Mouse (Mus musculus) CH12.LX (cell line): ENCODE data around the gene Rb1. TPM values are rescaled to one million over a fixed set of nuclear protein-coding genes. Genes with fewer than 3 reads are reported as not detected.

Experiments
- DNase-seq: peaks from one replicate; pipeline ENCODE4 v3.0.0-alpha.2; 2013; ENCODE audit errors: extremely low read depth
- H3K27ac ChIP-seq: 2 replicates; pipeline ENCODE4 v1.5.1; 2012; ENCODE audit warnings: low read depth, mild to moderate bottlenecking, control low read depth, moderate library complexity; ENCODE audit not compliant: insufficient read depth
- H3K27me3 ChIP-seq: replicated peaks from 2 replicates; pipeline ENCODE3; 2012; ENCODE audit warnings: inconsistent platforms
- H3K36me3 ChIP-seq, 2 experiments: replicated peaks in 1 of 2; 2 replicates each; pipeline versions ENCODE3 to v1.6.1; 2012; ENCODE audit warnings: inconsistent platforms in 1 of 2, low read length in 1 of 2, mild to moderate bottlenecking in 1 of 2, mixed read lengths in 1 of 2, moderate library complexity in 1 of 2; ENCODE audit not compliant: control insufficient read depth in 1 of 2, insufficient read depth in 1 of 2
- H3K4me1 ChIP-seq, 2 experiments: 2 replicates each; pipeline ENCODE4 v1.6.1; 2012; ENCODE audit warnings: inconsistent platforms in 1 of 2, moderate library complexity in 1 of 2; ENCODE audit not compliant: insufficient read depth in 2 of 2, control insufficient read depth in 1 of 2
- H3K4me2 ChIP-seq: 2 replicates; pipeline ENCODE4 v1.6.1; 2012; ENCODE audit warnings: low read depth, mild to moderate bottlenecking, control low read depth; ENCODE audit not compliant: poor library complexity, insufficient read depth, severe bottlenecking
- H3K4me3 ChIP-seq, 3 experiments: fragments of 150-350 bp in 1 of 3; sonication (generic) in 1 of 3; replicated peaks in 1 of 3; 2 replicates each; pipeline versions ENCODE3 to v1.5.1; 2011 to 2012; ENCODE audit warnings: low read depth in 2 of 3, low read length in 2 of 3, mild to moderate bottlenecking in 2 of 3, moderate library complexity in 2 of 3, control low read depth in 1 of 3, improper control_type of control experiment in 1 of 3, inconsistent platforms in 1 of 3, mixed read lengths in 1 of 3; ENCODE audit not compliant: poor library complexity in 1 of 3
- H3K79me2 ChIP-seq: replicated peaks from 2 replicates; pipeline ENCODE4 v1.6.1; 2012; ENCODE audit warnings: mild to moderate bottlenecking, moderate library complexity; ENCODE audit not compliant: control insufficient read depth, poor library complexity, insufficient read depth, severe bottlenecking; ENCODE audit errors: extremely low read depth
- H3K9ac ChIP-seq: 2 replicates; pipeline ENCODE4 v1.6.1; 2012; ENCODE audit warnings: low read depth, mild to moderate bottlenecking, control low read depth, moderate library complexity; ENCODE audit not compliant: insufficient read depth
- H3K9me3 ChIP-seq: replicated peaks from 2 replicates; pipeline ENCODE3; 2012; ENCODE audit warnings: low read length, inconsistent platforms, mixed read lengths
- BHLHE40 ChIP-seq: IDR thresholded peaks from 2 replicates; pipeline ENCODE4 v1.6.1; 2011; ENCODE audit warnings: mild to moderate bottlenecking, low read depth, low read length, improper control_type of control experiment
- CHD1 ChIP-seq: IDR thresholded peaks from 2 replicates; pipeline ENCODE4 v1.6.1; 2012; ENCODE audit warnings: low read depth, low read length, improper control_type of control experiment, inconsistent platforms
- CHD2 ChIP-seq: IDR thresholded peaks from 2 replicates; pipeline ENCODE4 v1.6.1; 2011; ENCODE audit warnings: low read length, improper control_type of control experiment
- CTCF ChIP-seq, 2 experiments: IDR thresholded peaks in 1 of 2; conservative IDR thresholded peaks in 1 of 2; 2 replicates each; pipeline ENCODE4 v1.5.1; 2011 to 2012; ENCODE audit warnings: low read depth in 2 of 2, low read length in 2 of 2, improper control_type of control experiment in 1 of 2, inconsistent platforms in 1 of 2, mild to moderate bottlenecking in 1 of 2, moderate library complexity in 1 of 2
- E2F4 ChIP-seq: IDR thresholded peaks from 2 replicates; pipeline ENCODE4 v1.6.1; 2011; ENCODE audit warnings: low read depth, low read length, improper control_type of control experiment; ENCODE audit not compliant: insufficient replicate concordance
- EP300 ChIP-seq: IDR thresholded peaks from 2 replicates; pipeline ENCODE4 v1.6.1; 2011; ENCODE audit warnings: low read length, improper control_type of control experiment
- HCFC1 ChIP-seq: IDR thresholded peaks from 2 replicates; pipeline ENCODE4 v1.6.1; 2012; ENCODE audit warnings: low read depth, mild to moderate bottlenecking, inconsistent platforms, low read length, improper control_type of control experiment
- IRF4 ChIP-seq: IDR thresholded peaks from 2 replicates; pipeline ENCODE4 v1.6.1; 2014; ENCODE audit warnings: low read depth, mild to moderate bottlenecking, inconsistent platforms, low read length, improper control_type of control experiment
- KAT2A ChIP-seq: IDR thresholded peaks from 2 replicates; pipeline ENCODE4 v1.6.1; 2012; ENCODE audit warnings: low read length, improper control_type of control experiment, inconsistent platforms; ENCODE audit not compliant: insufficient replicate concordance
- MAZ ChIP-seq: IDR thresholded peaks from 2 replicates; pipeline ENCODE4 v1.6.1; 2012; ENCODE audit warnings: low read depth, mild to moderate bottlenecking, inconsistent platforms, low read length, improper control_type of control experiment, moderate library complexity
- MEF2A ChIP-seq: IDR thresholded peaks from 2 replicates; pipeline ENCODE4 v1.6.1; 2014; ENCODE audit warnings: low read depth, mild to moderate bottlenecking, inconsistent platforms, low read length, improper control_type of control experiment, borderline replicate concordance
- MXI1 ChIP-seq: IDR thresholded peaks from 2 replicates; pipeline ENCODE4 v1.6.1; 2011; ENCODE audit warnings: mild to moderate bottlenecking, low read depth, low read length, improper control_type of control experiment
- MYC ChIP-seq: IDR thresholded peaks from 2 replicates; pipeline ENCODE4 v1.6.1; 2011; ENCODE audit warnings: low read depth, mild to moderate bottlenecking, improper control_type of control experiment, low read length
- POLR2AphosphoS2 ChIP-seq: IDR thresholded peaks from 2 replicates; pipeline ENCODE4 v1.6.1; 2011; ENCODE audit warnings: low read depth, low read length, improper control_type of control experiment
- USF1 ChIP-seq: IDR thresholded peaks from 2 replicates; pipeline ENCODE4 v1.6.1; 2014; ENCODE audit warnings: low read depth, mild to moderate bottlenecking, inconsistent platforms, low read length, improper control_type of control experiment
- ZKSCAN1 ChIP-seq: IDR thresholded peaks from 2 replicates; pipeline ENCODE4 v1.6.1; 2012; ENCODE audit warnings: low read depth, inconsistent platforms, low read length, improper control_type of control experiment, borderline replicate concordance
- ZMIZ1 ChIP-seq: IDR thresholded peaks from 2 replicates; pipeline ENCODE4 v1.6.1; 2012; ENCODE audit warnings: low read depth, mild to moderate bottlenecking, inconsistent platforms, low read length, improper control_type of control experiment
- dilution Hi-C: fragments of 300-500 bp; cut with MboI; formaldehyde crosslinking; loops from 2 replicates; pipeline ENCODE4 v1.14.3; 2020; ENCODE audit warnings: low sequenced_read_pairs; ENCODE audit not compliant: extremely low pct_unique_long_range_greater_than_20kb, extremely low pct_ligation_motif_present
- in situ Hi-C: fragments of 300-500 bp; cut with MboI; formaldehyde crosslinking; loops from 3 replicates; pipeline ENCODE4 v1.14.3; 2019; ENCODE audit warnings: low sequenced_read_pairs, low pct_ligation_motif_present, low pct_unique_long_range_greater_than_20kb, mixed read lengths
- polyA plus RNA-seq: library from polyadenylated mRNA; unstranded; fragments of >175 nt; gene quantifications from 2 replicates; pipeline ENCODE4 v1.2.1, GENCODE M21; 2012; ENCODE audit warnings: low read depth; ENCODE audit not compliant: insufficient read length
- total RNA-seq, 2 experiments: library from RNA; depleted of rRNA; stranded (reverse); fragments of 300-350 nt in 1 of 2; fragments of >200 nt in 1 of 2; gene quantifications; 2 replicates each; pipeline ENCODE4 v1.2.3; 2012 to 2014

Rb1 gene
- total and polyA plus RNA-seq, 3 experiments, result 13.6 to 16.7 (median 15.2) TPM

DNA sequence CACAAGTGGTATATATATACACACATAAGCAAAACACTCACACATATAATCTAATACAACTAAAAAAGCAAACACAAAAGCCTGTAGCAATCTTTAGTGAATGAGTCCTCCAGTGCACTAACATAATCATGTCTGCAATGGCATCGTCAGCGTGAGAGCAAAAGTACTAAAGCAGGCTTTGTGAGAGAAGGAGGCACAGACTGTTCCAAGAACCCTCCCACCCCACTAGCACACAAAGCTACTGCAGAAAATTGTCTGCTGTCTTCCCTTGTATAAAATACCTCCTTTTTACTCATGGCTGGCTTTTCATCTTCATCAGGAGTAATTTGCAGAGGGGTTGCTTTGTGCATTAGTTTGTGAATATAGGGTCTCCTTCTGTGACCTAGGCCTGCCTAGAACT lies 73.3 kb downstream of the Rb1 start:
- TF ChIP-seq EP300, result no peak
- no peak for TF ChIP-seq E2F4
- no peak for TF ChIP-seq ZKSCAN1
- TF ChIP-seq HCFC1, result no peak
- no peak for TF ChIP-seq MEF2A
- TF ChIP-seq IRF4, result no peak
- no peak for TF ChIP-seq CTCF (conservative IDR thresholded peaks at IDR 0.05 in 1 of 2, IDR thresholded peaks at IDR 0.05 in 1 of 2; ENCODE audit: low read depth in 2 of 2, low read length in 2 of 2)
- TF ChIP-seq CHD2, result no peak
- TF ChIP-seq USF1, result no peak
- TF ChIP-seq BHLHE40, result no peak
- no peaks in the 10 kb centered on the region for H3K79me2 ChIP-seq
- peaks cover 3 to 7% of the 10 kb centered on the region in 2 experiments for H3K36me3 ChIP-seq
- H3K27ac ChIP-seq, result no peak overlapping the region
- H3K4me2 ChIP-seq, result no peak overlapping the region
- H3K9ac ChIP-seq, result no peak overlapping the region
- no peaks in the 10 kb centered on the region for H3K27me3 ChIP-seq
- no peaks in the 10 kb centered on the region for H3K9me3 ChIP-seq
- dilution Hi-C loops (no loop called here), in situ Hi-C loops (no loop called here)
- DNase-seq, result no peak
- H3K4me3 ChIP-seq, result no peak overlapping the region
- H3K4me1 ChIP-seq, result peaks cover 0 to 7% of the 10 kb centered on the region in 2 experiments; a peak in 2 of 4 replicates

DNA sequence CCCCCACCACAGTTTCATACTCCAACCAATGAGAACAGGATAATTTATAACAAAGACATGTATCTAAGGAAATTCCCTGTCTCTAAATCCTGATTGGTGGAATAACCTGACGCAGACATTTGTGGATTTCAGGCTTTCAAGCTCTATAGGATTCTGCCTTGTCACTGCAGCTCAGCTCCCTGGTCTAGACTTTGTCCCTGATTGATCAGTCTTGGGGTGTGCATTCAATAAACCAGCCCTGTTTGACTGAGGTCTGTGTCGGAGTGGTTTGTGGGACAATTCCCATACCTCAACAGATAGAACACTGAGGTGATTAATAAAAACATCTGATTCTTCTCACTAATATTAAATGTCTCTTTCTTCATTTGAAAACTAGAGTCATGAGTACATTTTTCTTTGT lies 75.6 kb downstream of the Rb1 start:
- Histone ChIP-seq H3K27me3 (no peaks in the 10 kb centered on the region), H3K9ac (no peak overlapping the region), H3K4me3 (no peak overlapping the region), H3K4me1 (peaks cover 0 to 2% of the 10 kb centered on the region in 2 experiments; a peak in 1 of 4 replicates), H3K9me3 (no peaks in the 10 kb centered on the region)
- DNase-seq, result no peak
- in situ Hi-C loops, result no loop called here
- TF ChIP-seq MXI1 (no peak), POLR2AphosphoS2 (no peak), ZMIZ1 (no peak), CHD1 (no peak), IRF4 (no peak), MAZ (no peak), KAT2A (no peak), ZKSCAN1 (no peak), MYC (no peak)
- TF ChIP-seq, all 38 proteins: peak for 0
- no peak overlapping the region for H3K4me2 ChIP-seq
- H3K27ac ChIP-seq, result no peak overlapping the region
- H3K36me3 ChIP-seq, result peaks cover 3 to 7% of the 10 kb centered on the region in 2 experiments
- dilution Hi-C loops, result no loop called here
- no peaks in the 10 kb centered on the region for H3K79me2 ChIP-seq
